Mouse (Mus musculus) granulocyte monocyte progenitor cell, adult 5-6 weeks (primary cell): ENCODE data around the gene Gm11634. TPM values are rescaled to one million over a fixed set of nuclear protein-coding genes. Genes with fewer than 3 reads are reported as not detected.
A peak's percentile ranks its signal among the peaks of the same experiment; 100 is the strongest.

Experiments
- ATAC-seq: replicated peaks from 2 replicates; pipeline ENCODE4 v1.8.0; 2016; ENCODE audit warnings: mild to moderate bottlenecking, moderate TSS enrichment, inconsistent platforms; ENCODE audit not compliant: poor library complexity, severe bottlenecking
- total RNA-seq, 2 experiments: library from RNA; stranded (forward) in 1 of 2; stranded (reverse) in 1 of 2; fragments of 200-712, 200-1000 nt in 1 of 2; fragments of >200 nt in 1 of 2; fragmentation: Nextera tagmentation in 1 of 2; gene quantifications; 2 replicates each; pipeline ENCODE4 v1.2.3; 2014 to 2017

The Gm11634 gene
- total RNA-seq, 2 experiments from 2014 or later, result not detected

GRCm38 (mm10) chr11:101581081-101581764 is 17.8 kb downstream of the Gm11634 start:
- ATAC-seq, result peak; percentile 62; the same call in 1 of the 2 replicates

- ATAC-seq, result no peak
Measured at GRCm38 (mm10) chr11:101576116-101576515, 22.9 kb downstream of the Gm11634 start.

- no peak for ATAC-seq
Measured at GRCm38 (mm10) chr11:101568421-101568820, 30.6 kb downstream of the Gm11634 start.

GRCm38 (mm10) chr11:101562391-101562790 is 36.7 kb downstream of the Gm11634 start:
- ATAC-seq, result peak; percentile 85

GRCm38 (mm10) chr11:101556954-101557353 is 42.1 kb downstream of the Gm11634 start:
- no peak for ATAC-seq

GRCm38 (mm10) chr11:101556541-101556940 is 42.5 kb downstream of the Gm11634 start:
- no peak for ATAC-seq

GRCm38 (mm10) chr11:101553354-101553930 is 45.6 kb downstream of the Gm11634 start:
- ATAC-seq, result no peak

- peak; percentile 82 for ATAC-seq
Measured at GRCm38 (mm10) chr11:101552476-101553300, 46.4 kb downstream of the Gm11634 start.

GRCm38 (mm10) chr11:101551751-101552475 is 47.1 kb downstream of the Gm11634 start, which contains the start of the genes Brca1 and Nbr1:
Gene Brca1, minus strand, starts transcription at chr11:101551955.
Gene Nbr1, plus strand, starts transcription at chr11:101552149.
- peak; percentile 75 for ATAC-seq

- ATAC-seq, result no peak
Measured at GRCm38 (mm10) chr11:101548526-101548925, 50.5 kb downstream of the Gm11634 start.

- no peak for ATAC-seq
Measured at GRCm38 (mm10) chr11:101544132-101544531, 54.9 kb downstream of the Gm11634 start.

Other genes with a start within 250 kb of the Gm11634 start
- gene G6pc, start 231.7 kb downstream of the Gm11634 start, total RNA-seq (2014; fragmentation: Nextera tagmentation), result not detected in 2 replicates
- not detected in 2 replicates for gene G6pc, start 231.7 kb downstream of the Gm11634 start, total RNA-seq (2017)
- 59.3 and 82.3 TPM in 2 replicates for gene Aarsd1, start 181.6 kb downstream of the Gm11634 start, total RNA-seq (2014; fragmentation: Nextera tagmentation)
- gene Aarsd1, start 181.6 kb downstream of the Gm11634 start, total RNA-seq (2017), result 63.1 and 74.5 TPM in 2 replicates
- 6.6 TPM in 1 of 2 replicates, not detected in the other for gene Gm27029, start 174.5 kb downstream of the Gm11634 start, total RNA-seq (2014; fragmentation: Nextera tagmentation)
- 7.8 TPM in 1 of 2 replicates, not detected in the other for gene Gm27029, start 174.5 kb downstream of the Gm11634 start, total RNA-seq (2017)
- 5.7 and 8.1 TPM in 2 replicates for gene Rundc1, start 174.2 kb downstream of the Gm11634 start, total RNA-seq (2014; fragmentation: Nextera tagmentation)
- gene Rundc1, start 174.2 kb downstream of the Gm11634 start, total RNA-seq (2017), result 4.3 and 6.0 TPM in 2 replicates
- 0.49 and 2.7 TPM in 2 replicates for gene Ptges3l, start 173.9 kb downstream of the Gm11634 start, total RNA-seq (2014; fragmentation: Nextera tagmentation)
- 0.52 and 9.1 TPM in 2 replicates for gene Ptges3l, start 173.9 kb downstream of the Gm11634 start, total RNA-seq (2017)
- gene Rpl27, start 157.0 kb downstream of the Gm11634 start, total RNA-seq (2014; fragmentation: Nextera tagmentation), result 1,057 and 1,193 TPM in 2 replicates
- 795 and 2,552 TPM in 2 replicates for gene Rpl27, start 157.0 kb downstream of the Gm11634 start, total RNA-seq (2017)
- 26.9 and 29.5 TPM in 2 replicates for gene Ifi35, start 150.8 kb downstream of the Gm11634 start, total RNA-seq (2014; fragmentation: Nextera tagmentation)
- gene Ifi35, start 150.8 kb downstream of the Gm11634 start, total RNA-seq (2017), result 27.7 and 33.0 TPM in 2 replicates
- 1.4 and 3.0 TPM in 2 replicates for gene Rnd2, start 134.3 kb downstream of the Gm11634 start, total RNA-seq (2014; fragmentation: Nextera tagmentation)
- 0.52 and 2.2 TPM in 2 replicates for gene Rnd2, start 134.3 kb downstream of the Gm11634 start, total RNA-seq (2017)
- 77.1 and 85.8 TPM in 2 replicates for gene Vat1, start 133.0 kb downstream of the Gm11634 start, total RNA-seq (2014; fragmentation: Nextera tagmentation)
- 56.3 and 66.2 TPM in 2 replicates for gene Vat1, start 133.0 kb downstream of the Gm11634 start, total RNA-seq (2017)
- gene Brca1, start 47.3 kb downstream of the Gm11634 start, total RNA-seq (2014; fragmentation: Nextera tagmentation), result 26.6 and 34.0 TPM in 2 replicates
- 38.5 and 39.0 TPM in 2 replicates for gene Brca1, start 47.3 kb downstream of the Gm11634 start, total RNA-seq (2017)
- gene Nbr1, start 47.1 kb downstream of the Gm11634 start, total RNA-seq (2014; fragmentation: Nextera tagmentation), result 33.2 and 45.0 TPM in 2 replicates
- gene Nbr1, start 47.1 kb downstream of the Gm11634 start, total RNA-seq (2017), result 38.6 and 41.4 TPM in 2 replicates
- gene Tmem106a, start 17.0 kb downstream of the Gm11634 start, total RNA-seq (2014; fragmentation: Nextera tagmentation), result 4.3 and 6.3 TPM in 2 replicates
- gene Tmem106a, start 17.0 kb downstream of the Gm11634 start, total RNA-seq (2017), result 0.78 and 1.4 TPM in 2 replicates
- gene Rdm1, start 27.9 kb upstream of the Gm11634 start, total RNA-seq (2014; fragmentation: Nextera tagmentation), result 6.4 and 28.8 TPM in 2 replicates
- 6.2 and 17.0 TPM in 2 replicates for gene Rdm1, start 27.9 kb upstream of the Gm11634 start, total RNA-seq (2017)
- 1.1 TPM in 1 of 2 replicates, not detected in the other for gene Arl4d, start 66.3 kb upstream of the Gm11634 start, total RNA-seq (2014; fragmentation: Nextera tagmentation)
- 0.34 and 0.77 TPM in 2 replicates for gene Arl4d, start 66.3 kb upstream of the Gm11634 start, total RNA-seq (2017)
- 24.8 and 35.2 TPM in 2 replicates for gene Dhx8, start 133.7 kb upstream of the Gm11634 start, total RNA-seq (2014; fragmentation: Nextera tagmentation)
- gene Dhx8, start 133.7 kb upstream of the Gm11634 start, total RNA-seq (2017), result 35.2 and 38.3 TPM in 2 replicates
- not detected in 2 replicates for gene Etv4, start 186.1 kb upstream of the Gm11634 start, total RNA-seq (2014; fragmentation: Nextera tagmentation)
- not detected in 2 replicates for gene Etv4, start 186.1 kb upstream of the Gm11634 start, total RNA-seq (2017)